Mouse (Mus musculus): Measurements from ENCODE around the gene Mylpf. TPM values are rescaled to one million over a fixed set of nuclear protein-coding genes. Genes with fewer than 3 reads are reported as not detected.

Gene Mylpf
- total RNA-seq, 1 experiment, result 498 TPM

DNA sequence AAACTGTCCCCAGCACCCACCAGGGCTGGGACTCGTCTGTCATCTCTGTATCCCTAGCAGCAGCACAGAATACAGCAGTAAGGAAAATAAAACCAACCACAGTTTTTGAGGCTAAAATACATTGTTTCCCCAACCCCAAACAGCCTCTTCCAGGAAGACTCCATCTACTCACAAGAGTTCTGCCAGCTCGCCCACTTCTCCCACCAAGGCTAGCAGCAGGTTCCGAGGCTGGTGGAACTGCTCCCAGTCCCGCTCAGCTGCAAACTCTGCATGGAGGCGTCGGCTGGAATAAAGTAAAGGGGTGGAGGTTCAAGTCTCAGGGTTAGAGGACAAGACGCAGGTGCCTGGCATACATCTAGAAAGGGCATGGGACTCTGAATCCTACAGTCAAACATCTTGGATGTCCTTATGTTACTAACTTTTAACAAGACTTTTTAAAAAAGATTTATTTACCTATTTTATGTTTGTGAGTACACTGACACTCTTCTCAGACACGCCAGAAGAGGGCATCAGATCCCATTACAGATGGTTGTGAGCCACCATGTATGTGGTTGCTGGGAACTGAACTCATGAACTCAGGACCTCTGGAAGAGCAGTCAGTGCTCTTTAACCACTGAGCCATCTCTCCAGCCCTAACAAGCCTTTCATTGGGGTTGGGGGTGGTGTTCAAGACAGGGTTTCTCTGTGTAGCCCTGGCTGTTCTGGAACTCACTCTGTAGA, 50.7 kb downstream of the Mylpf start:
- in situ Hi-C loops (cut with MboI; ENCODE audit: low sequenced_read_pairs in 2 of 2, unreplicated experiment in 2 of 2), result no loop called here
- H3K4me3 ChIP-seq (ENCODE audit: insufficient read depth in 1 of 2, low read depth in 1 of 2, low read length in 2 of 2, poor library complexity in 1 of 2, severe bottlenecking in 1 of 2), result peak overlapping the region; percentile 85 to 90

DNA sequence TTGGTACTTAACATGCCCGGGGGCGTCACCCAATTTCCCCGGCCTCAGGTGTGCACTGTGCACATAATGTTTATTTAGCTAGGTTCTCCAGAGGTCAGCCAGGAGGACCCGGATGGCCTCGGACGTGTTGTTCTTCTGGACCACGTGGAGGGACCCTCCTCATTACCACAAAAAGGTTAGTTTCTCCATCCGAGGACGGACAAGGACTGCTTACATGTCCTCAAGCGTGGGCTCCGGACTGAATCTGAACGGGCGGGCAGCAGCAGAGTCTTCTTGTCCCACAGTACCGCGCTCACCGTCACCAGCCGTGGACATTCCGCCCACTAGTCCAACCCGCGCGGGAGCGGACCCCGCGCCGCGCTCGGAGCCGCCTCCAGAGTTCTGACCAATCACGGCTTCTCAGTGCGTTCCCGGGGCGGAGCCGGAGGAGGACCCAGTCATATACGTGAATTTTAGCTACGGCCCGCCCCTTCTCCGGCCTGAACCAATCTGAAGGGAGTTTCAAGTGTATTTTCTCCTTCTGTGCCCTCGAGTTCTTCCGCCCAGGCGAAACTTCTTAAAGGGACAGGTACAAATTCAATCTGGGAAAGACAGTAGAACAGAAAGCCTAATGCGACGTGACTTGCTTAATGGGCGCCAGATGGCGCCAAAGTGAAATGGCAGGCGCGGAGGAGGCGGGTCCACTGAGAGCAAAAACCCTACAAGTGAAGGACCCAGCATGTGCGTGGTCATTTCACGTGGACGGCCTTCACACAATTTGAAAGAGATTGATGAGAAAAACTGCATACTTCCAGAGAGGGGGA, 51.8 kb downstream of the Mylpf start, which contains the start of gene Dctpp1:
Gene Dctpp1, minus strand, starts transcription at position 401 of the 803 bp plus-strand sequence.
- TF ChIP-seq ZNF384 (IDR thresholded peaks at IDR 0.05; ENCODE audit: low read depth, low read length) (no peak), HCFC1 (IDR thresholded peaks at IDR 0.05; ENCODE audit: borderline replicate concordance, insufficient read depth, low read length) (peak; percentile 39; the same call in 1 of the 2 replicates), CHD2 (IDR thresholded peaks at IDR 0.05; ENCODE audit: low read depth, low read length) (peak; percentile 60; the same call in 1 of the 2 replicates)
- DNase-seq (ENCODE audit: low read depth, low spot score), result peak; percentile 99
- H3K9me3 ChIP-seq (ENCODE audit: control insufficient read depth, insufficient read depth, low read depth, low read length), result no peaks in the 10 kb centered on the region
- peak within 1 kb of the TSS; percentile 92 for H3K9ac ChIP-seq (ENCODE audit: insufficient read depth, low read depth, low read length, poor library complexity, severe bottlenecking)
- peak within 1 kb of the TSS; percentile 85 to 90 for H3K4me3 ChIP-seq (ENCODE audit: insufficient read depth in 1 of 2, low read depth in 1 of 2, low read length in 2 of 2, poor library complexity in 1 of 2, severe bottlenecking in 1 of 2)
- peak within 1 kb of the TSS; percentile 59; the same call in 1 of the 2 replicates for H3K27ac ChIP-seq (ENCODE audit: insufficient read depth, low read depth, low read length, poor library complexity, severe bottlenecking)
- peaks cover 26% of the 10 kb centered on the region for H3K36me3 ChIP-seq (ENCODE audit: control insufficient read depth, insufficient read depth, low read length, poor library complexity, severe bottlenecking)
- H3K4me1 ChIP-seq (ENCODE audit: control insufficient read depth in 2 of 2, insufficient read depth in 2 of 2, low read length in 2 of 2, poor library complexity in 1 of 2), result peaks cover 0 to 3% of the 10 kb centered on the region in 2 experiments; a peak in 1 of 4 replicates
- in situ Hi-C loops (cut with MboI; ENCODE audit: low sequenced_read_pairs in 2 of 2, unreplicated experiment in 2 of 2), result no loop called here

More for the DNA sequence above, 50.7 kb downstream of the Mylpf start:
- Histone ChIP-seq H3K4me1 (ENCODE audit: control insufficient read depth in 2 of 2, insufficient read depth in 2 of 2, low read length in 2 of 2, poor library complexity in 1 of 2) (peaks cover 0 to 3% of the 10 kb centered on the region in 2 experiments; a peak in 1 of 4 replicates), H3K9ac (ENCODE audit: insufficient read depth, low read depth, low read length, poor library complexity, severe bottlenecking) (peak overlapping the region; percentile 92), H3K27ac (ENCODE audit: insufficient read depth, low read depth, low read length, poor library complexity, severe bottlenecking) (no peak overlapping the region), H3K36me3 (ENCODE audit: control insufficient read depth, insufficient read depth, low read length, poor library complexity, severe bottlenecking) (peaks cover 27% of the 10 kb centered on the region), H3K9me3 (ENCODE audit: control insufficient read depth, insufficient read depth, low read depth, low read length) (no peaks in the 10 kb centered on the region)
- TF ChIP-seq ZC3H11A (IDR thresholded peaks at IDR 0.05; ENCODE audit: borderline replicate concordance, low read depth, low read length) (no peak), HCFC1 (IDR thresholded peaks at IDR 0.05; ENCODE audit: borderline replicate concordance, insufficient read depth, low read length) (no peak), CHD2 (IDR thresholded peaks at IDR 0.05; ENCODE audit: low read depth, low read length) (no peak), ZNF384 (IDR thresholded peaks at IDR 0.05; ENCODE audit: low read depth, low read length) (no peak), MAFK (IDR thresholded peaks at IDR 0.05; ENCODE audit: insufficient read depth, low read depth, low read length) (no peak)
- DNase-seq (ENCODE audit: low read depth, low spot score), result no peak

- Histone ChIP-seq H3K9ac (ENCODE audit: insufficient read depth, low read depth, low read length, poor library complexity, severe bottlenecking) (no peak overlapping the region), H3K4me3 (ENCODE audit: insufficient read depth in 1 of 2, low read depth in 1 of 2, low read length in 2 of 2, poor library complexity in 1 of 2, severe bottlenecking in 1 of 2) (no peak overlapping the region), H3K9me3 (ENCODE audit: control insufficient read depth, insufficient read depth, low read depth, low read length) (no peaks in the 10 kb centered on the region), H3K27ac (ENCODE audit: insufficient read depth, low read depth, low read length, poor library complexity, severe bottlenecking) (no peak overlapping the region), H3K4me1 (ENCODE audit: control insufficient read depth in 2 of 2, insufficient read depth in 2 of 2, low read length in 2 of 2, poor library complexity in 1 of 2) (peaks cover 0 to 3% of the 10 kb centered on the region in 2 experiments; a peak in 1 of 4 replicates), H3K36me3 (ENCODE audit: control insufficient read depth, insufficient read depth, low read length, poor library complexity, severe bottlenecking) (peaks cover 13% of the 10 kb centered on the region)
- DNase-seq (ENCODE audit: low read depth, low spot score), result no peak
- TF ChIP-seq ZNF384 (IDR thresholded peaks at IDR 0.05; ENCODE audit: low read depth, low read length) (no peak), CHD2 (IDR thresholded peaks at IDR 0.05; ENCODE audit: low read depth, low read length) (no peak), HCFC1 (IDR thresholded peaks at IDR 0.05; ENCODE audit: borderline replicate concordance, insufficient read depth, low read length) (no peak)
- in situ Hi-C loops (cut with MboI; ENCODE audit: low sequenced_read_pairs in 2 of 2, unreplicated experiment in 2 of 2), result no loop called here
Measured at GRCm38 (mm10) chr7:127262218-127262961, 53.7 kb downstream of the Mylpf start.

GRCm38 (mm10) chr7:127263526-127263925, 54.8 kb downstream of the Mylpf start:
- H3K9ac ChIP-seq (ENCODE audit: insufficient read depth, low read depth, low read length, poor library complexity, severe bottlenecking), result no peak overlapping the region
- no peak overlapping the region for H3K27ac ChIP-seq (ENCODE audit: insufficient read depth, low read depth, low read length, poor library complexity, severe bottlenecking)
- no peak for DNase-seq (ENCODE audit: low read depth, low spot score)
- H3K9me3 ChIP-seq (ENCODE audit: control insufficient read depth, insufficient read depth, low read depth, low read length), result no peaks in the 10 kb centered on the region
- H3K36me3 ChIP-seq (ENCODE audit: control insufficient read depth, insufficient read depth, low read length, poor library complexity, severe bottlenecking), result peaks cover 5% of the 10 kb centered on the region
- peak; percentile 85 for TF ChIP-seq ZNF384 (IDR thresholded peaks at IDR 0.05; ENCODE audit: low read depth, low read length)
- TF ChIP-seq ZC3H11A (IDR thresholded peaks at IDR 0.05; ENCODE audit: borderline replicate concordance, low read depth, low read length), result no peak
- peaks cover 0 to 3% of the 10 kb centered on the region in 2 experiments; a peak in 1 of 4 replicates for H3K4me1 ChIP-seq (ENCODE audit: control insufficient read depth in 2 of 2, insufficient read depth in 2 of 2, low read length in 2 of 2, poor library complexity in 1 of 2)
- no peak overlapping the region for H3K4me3 ChIP-seq (ENCODE audit: insufficient read depth in 1 of 2, low read depth in 1 of 2, low read length in 2 of 2, poor library complexity in 1 of 2, severe bottlenecking in 1 of 2)
- in situ Hi-C loops (cut with MboI; ENCODE audit: low sequenced_read_pairs in 2 of 2, unreplicated experiment in 2 of 2), result no loop called here

Other genes starting within 250 kb of the Mylpf start
- gene Cdipt, start 233.0 kb upstream of the Mylpf start, total RNA-seq (2012; rRNA removed), result 106 and 122 TPM in 2 replicates
- gene Cdiptos, start 232.8 kb upstream of the Mylpf start, total RNA-seq (2012; rRNA removed), result 0.18 and 0.32 TPM in 2 replicates
- gene Mvp, start 194.3 kb upstream of the Mylpf start, total RNA-seq (2012; rRNA removed), result 49.2 and 56.0 TPM in 2 replicates
- 0.63 and 1.3 TPM in 2 replicates for gene Pagr1b, start 192.4 kb upstream of the Mylpf start, total RNA-seq (2012; rRNA removed)
- 12.1 and 32.3 TPM in 2 replicates for gene Pagr1a, start 191.5 kb upstream of the Mylpf start, total RNA-seq (2012; rRNA removed)
- 23.4 and 38.4 TPM in 2 replicates for gene Gm42742, start 187.8 kb upstream of the Mylpf start, total RNA-seq (2012; rRNA removed)
- 0.36 and 0.85 TPM in 2 replicates for gene Prrt2, start 187.7 kb upstream of the Mylpf start, total RNA-seq (2012; rRNA removed)
- 134 and 164 TPM in 2 replicates for gene Maz, start 181.9 kb upstream of the Mylpf start, total RNA-seq (2012; rRNA removed)
- gene Kif22, start 166.4 kb upstream of the Mylpf start, total RNA-seq (2012; rRNA removed), result 97.4 and 117 TPM in 2 replicates
- not detected in 2 replicates for gene Zg16, start 121.6 kb upstream of the Mylpf start, total RNA-seq (2012; rRNA removed)
- gene AI467606, start 117.5 kb upstream of the Mylpf start, total RNA-seq (2012; rRNA removed), result 13.5 and 31.2 TPM in 2 replicates
- 5.6 and 7.1 TPM in 2 replicates for gene Qprt, start 86.7 kb upstream of the Mylpf start, total RNA-seq (2012; rRNA removed)
- gene Spn, start 71.1 kb upstream of the Mylpf start, total RNA-seq (2012; rRNA removed), result 30.2 and 67.4 TPM in 2 replicates
- gene Cd2bp2, start 12.8 kb upstream of the Mylpf start, total RNA-seq (2012; rRNA removed), result 113 and 133 TPM in 2 replicates
- gene Tbc1d10b, start 422 bp upstream of the Mylpf start, total RNA-seq (2012; rRNA removed), result 63.3 and 67.0 TPM in 2 replicates
- gene Zfp553, start 24.2 kb downstream of the Mylpf start, total RNA-seq (2012; rRNA removed), result 55.2 and 64.7 TPM in 2 replicates
- 85.8 and 128 TPM in 2 replicates for gene Sept1, start 24.2 kb downstream of the Mylpf start, total RNA-seq (2012; rRNA removed)
- gene Zfp771, start 35.4 kb downstream of the Mylpf start, total RNA-seq (2012; rRNA removed), result 18.7 and 21.6 TPM in 2 replicates
- 391 and 461 TPM in 2 replicates for gene Dctpp1, start 51.8 kb downstream of the Mylpf start, total RNA-seq (2012; rRNA removed)
- gene Sephs2, start 65.2 kb downstream of the Mylpf start, total RNA-seq (2012; rRNA removed), result 104 and 113 TPM in 2 replicates
- 1.8 and 2.2 TPM in 2 replicates for gene Itgal, start 87.4 kb downstream of the Mylpf start, total RNA-seq (2012; rRNA removed)
- 3.5 and 4.4 TPM in 2 replicates for gene Zfp768, start 136.7 kb downstream of the Mylpf start, total RNA-seq (2012; rRNA removed)
- 8.7 and 9.0 TPM in 2 replicates for gene Zfp747, start 167.2 kb downstream of the Mylpf start, total RNA-seq (2012; rRNA removed)
- gene 9130019O22Rik, start 178.3 kb downstream of the Mylpf start, total RNA-seq (2012; rRNA removed), result 4.1 and 4.2 TPM in 2 replicates
- gene E430018J23Rik, start 184.7 kb downstream of the Mylpf start, total RNA-seq (2012; rRNA removed), result 2.5 and 3.2 TPM in 2 replicates
- gene Zfp764, start 197.9 kb downstream of the Mylpf start, total RNA-seq (2012; rRNA removed), result 3.3 and 4.2 TPM in 2 replicates
- gene Zfp688, start 213.2 kb downstream of the Mylpf start, total RNA-seq (2012; rRNA removed), result 12.5 and 17.3 TPM in 2 replicates
- 2.5 and 3.5 TPM in 2 replicates for gene Zfp689, start 240.3 kb downstream of the Mylpf start, total RNA-seq (2012; rRNA removed)